In genomic region chr2:73127686-73128085, GRCm38 (mm10) we compare ENCODE assay signal across 29 mouse cellular contexts.
DNase-seq lines count a peak whose midpoint lies in the region; ATAC-seq and TF ChIP-seq lines count a peak whose summit lies in the region.
"Had no signal": no experiment of that assay in that cellular context is flagged by ENCODE, and none has a peak within 500 bp of the region (broad histone marks: within the 10 kb centered on the region; RNA-seq: fewer than 3 reads in every experiment).

No protein-coding gene starts in this region.

- WGBS in forebrain, embryonic 12.5 days = 61% methylated on average over 1 of the region's 1 CpGs
- 72% methylated on average over 1 of the region's 1 CpGs for WGBS in forebrain, embryonic 13.5 days
- 56% methylated on average over 1 of the region's 1 CpGs for WGBS in midbrain, embryonic 14.5 days
- 80% methylated on average over 1 of the region's 1 CpGs for WGBS in midbrain, postnatal 0 days
- WGBS in forebrain, embryonic 16.5 days = 50% methylated on average over 1 of the region's 1 CpGs
- 88% methylated on average over 1 of the region's 1 CpGs for WGBS in heart, adult 2 months

- H3K9me3 ChIP-seq in forebrain, embryonic 12.5 days = no peaks in the 10 kb centered on the region
- H3K9me3 ChIP-seq in forebrain, embryonic 13.5 days (replicated peaks) = no peaks in the 10 kb centered on the region
- H3K9me3 ChIP-seq in midbrain, embryonic 14.5 days (ENCODE audit: control insufficient read depth, low read length) = no peaks in the 10 kb centered on the region
- H3K9me3 ChIP-seq in midbrain, postnatal 0 days (ENCODE audit: low read length) = no peaks in the 10 kb centered on the region
- H3K9me3 ChIP-seq in forebrain, embryonic 16.5 days (ENCODE audit: control insufficient read depth, low read length) = no peaks in the 10 kb centered on the region
- H3K9me3 ChIP-seq: embryonic facial prominence, embryonic 15.5 days; G1E; heart, embryonic 12.5 days; heart, embryonic 15.5 days; hindbrain, embryonic 10.5 days; hindbrain, embryonic 13.5 days; intestine, embryonic 15.5 days had no signal

- TF ChIP-seq EP300 in heart, adult 2 months (IDR thresholded peaks at IDR 0.05; ENCODE audit: insufficient read depth, low read depth, low read length) = no peak

- H3K4me2 ChIP-seq in forebrain, embryonic 12.5 days = no peak overlapping the region
- H3K4me2 ChIP-seq in forebrain, embryonic 13.5 days = no peak overlapping the region
- no peak overlapping the region for H3K4me2 ChIP-seq in midbrain, embryonic 14.5 days (ENCODE audit: low read length)
- no peak overlapping the region for H3K4me2 ChIP-seq in midbrain, postnatal 0 days (ENCODE audit: low read depth, low read length, poor library complexity, severe bottlenecking)
- H3K4me2 ChIP-seq in forebrain, embryonic 16.5 days (ENCODE audit: low read length) = no peak overlapping the region
- H3K4me2 ChIP-seq: embryonic facial prominence, embryonic 15.5 days; heart, embryonic 12.5 days; heart, embryonic 15.5 days; hindbrain, embryonic 13.5 days; intestine, embryonic 15.5 days had no signal

- intact Hi-C loops in heart, adult 2 months (cut with DNase I) = no loop called here

- peak; percentile 21 for DNase-seq in midbrain, embryonic 14.5 days
- no peak for DNase-seq in midbrain, postnatal 0 days (ENCODE audit: low spot score)
- peak; percentile 61 for DNase-seq in brain, embryonic 14.5 days (ENCODE audit: low read depth)
- DNase-seq in heart, adult 2 months = no peak
- DNase-seq: adrenal gland, postnatal 10 days; adrenal gland, postnatal 36 days; B cell, adult 2 months; cerebellum, adult 11 months; cerebellum, adult 2 months; cerebellum, adult 9-11 months; cerebellum, postnatal 25 days; gastrocnemius, postnatal 10 days; gastrocnemius, postnatal 36 days; heart, postnatal 10 days; heart, postnatal 36 days; kidney, adult 11 months had no signal

- TF ChIP-seq POLR2A in brain, embryonic 14.5 days (IDR thresholded peaks at IDR 0.05; ENCODE audit: borderline replicate concordance, extremely low read depth, insufficient read depth, insufficient read length, poor library complexity, severe bottlenecking) = no peak
- TF ChIP-seq POLR2A in heart, adult 2 months (IDR thresholded peaks at IDR 0.05; ENCODE audit: insufficient read depth, low read depth, low read length) = no peak

- H3K36me3 ChIP-seq in forebrain, embryonic 12.5 days (replicated peaks) = no peaks in the 10 kb centered on the region
- H3K36me3 ChIP-seq in forebrain, embryonic 13.5 days (ENCODE audit: poor library complexity, severe bottlenecking) = no peaks in the 10 kb centered on the region
- H3K36me3 ChIP-seq in midbrain, embryonic 14.5 days (ENCODE audit: control insufficient read depth, insufficient read depth, low read length) = no peaks in the 10 kb centered on the region
- no peaks in the 10 kb centered on the region for H3K36me3 ChIP-seq in midbrain, postnatal 0 days (ENCODE audit: insufficient read depth, low read length)
- no peaks in the 10 kb centered on the region for H3K36me3 ChIP-seq in forebrain, embryonic 16.5 days (ENCODE audit: control insufficient read depth, insufficient read depth)
- no peaks in the 10 kb centered on the region for H3K36me3 ChIP-seq in heart, adult 2 months (ENCODE audit: control insufficient read depth, insufficient read depth, low read length)
- H3K36me3 ChIP-seq: embryonic facial prominence, embryonic 15.5 days; heart, embryonic 12.5 days; heart, embryonic 15.5 days; hindbrain, embryonic 10.5 days; hindbrain, embryonic 13.5 days; intestine, embryonic 15.5 days had no signal

- H3K9ac ChIP-seq in forebrain, embryonic 12.5 days = no peak overlapping the region
- no peak overlapping the region for H3K9ac ChIP-seq in forebrain, embryonic 13.5 days
- no peak overlapping the region for H3K9ac ChIP-seq in midbrain, embryonic 14.5 days (replicated peaks; ENCODE audit: low read length)
- no peak overlapping the region for H3K9ac ChIP-seq in midbrain, postnatal 0 days (replicated peaks; ENCODE audit: low read length, poor library complexity, severe bottlenecking)
- no peak overlapping the region for H3K9ac ChIP-seq in forebrain, embryonic 16.5 days (replicated peaks; ENCODE audit: low read depth, low read length)
- H3K9ac ChIP-seq in heart, adult 2 months (ENCODE audit: low read depth, low read length) = no peak overlapping the region
- H3K9ac ChIP-seq: embryonic facial prominence, embryonic 15.5 days; heart, embryonic 12.5 days; heart, embryonic 15.5 days; hindbrain, embryonic 13.5 days; intestine, embryonic 15.5 days had no signal

- no peak overlapping the region for H3K4me3 ChIP-seq in forebrain, embryonic 12.5 days (replicated peaks)
- H3K4me3 ChIP-seq in forebrain, embryonic 13.5 days = no peak overlapping the region
- H3K4me3 ChIP-seq in midbrain, embryonic 14.5 days (replicated peaks; ENCODE audit: low read depth, low read length) = no peak overlapping the region
- H3K4me3 ChIP-seq in midbrain, postnatal 0 days (ENCODE audit: low read depth, low read length) = no peak overlapping the region
- no peak overlapping the region for H3K4me3 ChIP-seq in forebrain, embryonic 16.5 days (replicated peaks; ENCODE audit: low read length)
- no peak overlapping the region for H3K4me3 ChIP-seq in heart, adult 2 months
- H3K4me3 ChIP-seq: embryonic facial prominence, embryonic 15.5 days; heart, embryonic 12.5 days; heart, embryonic 15.5 days; hindbrain, embryonic 10.5 days; hindbrain, embryonic 13.5 days; intestine, embryonic 15.5 days had no signal

- no peak overlapping the region for H3K27ac ChIP-seq in forebrain, embryonic 12.5 days
- no peak overlapping the region for H3K27ac ChIP-seq in forebrain, embryonic 13.5 days
- H3K27ac ChIP-seq in midbrain, embryonic 14.5 days (replicated peaks; ENCODE audit: low read depth, low read length) = no peak overlapping the region
- H3K27ac ChIP-seq in midbrain, postnatal 0 days (ENCODE audit: low read depth, low read length) = no peak overlapping the region
- no peak overlapping the region for H3K27ac ChIP-seq in forebrain, embryonic 16.5 days (ENCODE audit: low read length)
- H3K27ac ChIP-seq in heart, adult 2 months = no peak overlapping the region
- H3K27ac ChIP-seq: embryonic facial prominence, embryonic 15.5 days; heart, embryonic 15.5 days; hindbrain, embryonic 10.5 days; hindbrain, embryonic 13.5 days; intestine, embryonic 15.5 days had no signal

- no peak for TF ChIP-seq CTCF in midbrain, postnatal 0 days (IDR thresholded peaks at IDR 0.05)
- no peak for TF ChIP-seq CTCF in brain, embryonic 14.5 days (IDR thresholded peaks at IDR 0.05; ENCODE audit: borderline replicate concordance, extremely low read depth, insufficient read depth, insufficient read length)
- no peak for TF ChIP-seq CTCF in heart, adult 2 months (IDR thresholded peaks at IDR 0.05)

- no peaks in the 10 kb centered on the region for H3K27me3 ChIP-seq in forebrain, embryonic 12.5 days
- no peaks in the 10 kb centered on the region for H3K27me3 ChIP-seq in forebrain, embryonic 13.5 days
- no peaks in the 10 kb centered on the region for H3K27me3 ChIP-seq in midbrain, embryonic 14.5 days (ENCODE audit: control insufficient read depth, insufficient read depth, low read length)
- H3K27me3 ChIP-seq in midbrain, postnatal 0 days (ENCODE audit: insufficient read depth, low read length) = no peaks in the 10 kb centered on the region
- H3K27me3 ChIP-seq in forebrain, embryonic 16.5 days (replicated peaks; ENCODE audit: control insufficient read depth, insufficient read depth, low read length) = no peaks in the 10 kb centered on the region
- H3K27me3 ChIP-seq in heart, adult 2 months (ENCODE audit: control insufficient read depth, insufficient read depth, low read length) = no peaks in the 10 kb centered on the region
- H3K27me3 ChIP-seq: CH12.LX; embryonic facial prominence, embryonic 15.5 days; heart, embryonic 12.5 days; heart, embryonic 15.5 days; hindbrain, embryonic 13.5 days; intestine, embryonic 15.5 days; Patski had no signal

- ATAC-seq in forebrain, embryonic 12.5 days (ENCODE audit: low FRiP score) = 0 out of 2 replicates have a peak, but pooled peaks have one; percentile 9
- ATAC-seq in forebrain, embryonic 13.5 days = no peak; the same call in 1 of the 2 replicates
- no peak for ATAC-seq in midbrain, embryonic 14.5 days (ENCODE audit: low FRiP score, low TSS enrichment)
- no peak for ATAC-seq in midbrain, postnatal 0 days (ENCODE audit: low FRiP score)
- peak; percentile 79 for ATAC-seq in forebrain, embryonic 16.5 days
- ATAC-seq: hindbrain, embryonic 16.5 days; intestine, embryonic 15.5 days; Patski had no signal

- H3K4me1 ChIP-seq in forebrain, embryonic 12.5 days = no peaks in the 10 kb centered on the region
- no peaks in the 10 kb centered on the region for H3K4me1 ChIP-seq in forebrain, embryonic 13.5 days
- no peaks in the 10 kb centered on the region for H3K4me1 ChIP-seq in midbrain, embryonic 14.5 days (ENCODE audit: control insufficient read depth, insufficient read depth, low read length)
- H3K4me1 ChIP-seq in midbrain, postnatal 0 days (ENCODE audit: insufficient read depth, low read length) = no peaks in the 10 kb centered on the region
- no peaks in the 10 kb centered on the region; the same call in 1 of the 2 replicates for H3K4me1 ChIP-seq in forebrain, embryonic 16.5 days (replicated peaks; ENCODE audit: control insufficient read depth, insufficient read depth, low read length)
- no peaks in the 10 kb centered on the region for H3K4me1 ChIP-seq in heart, adult 2 months (ENCODE audit: control insufficient read depth, insufficient read depth, low read length)
- H3K4me1 ChIP-seq: embryonic facial prominence, embryonic 15.5 days; heart, embryonic 12.5 days; heart, embryonic 15.5 days; hindbrain, embryonic 10.5 days; hindbrain, embryonic 13.5 days; intestine, embryonic 15.5 days had no signal

- no peaks in the 10 kb centered on the region for H3K79me2 ChIP-seq in heart, adult 2 months (replicated peaks; ENCODE audit: control insufficient read depth, insufficient read depth, low read length)

Comparison
In these comparisons a context has a peak if more than half of its experiments do, and no peak if none do; other contexts are left out.
1. ATAC-seq: peak in forebrain, embryonic 12.5 days (single experiment) and forebrain, embryonic 16.5 days (single experiment); none in forebrain, embryonic 13.5 days (single experiment), midbrain, embryonic 14.5 days (single experiment) and midbrain, postnatal 0 days (single experiment).
2. DNase-seq: peak in midbrain, embryonic 14.5 days (single experiment) and brain, embryonic 14.5 days (single experiment); none in midbrain, postnatal 0 days (single experiment) and heart, adult 2 months (0 of 2).